Mouse (Mus musculus): ENCODE results near the gene Scn1b.

Gene Scn1b

GRCm38 (mm10) chr7:31126851-31127724, at the start of gene Scn1b:
Gene Scn1b, minus strand, starts transcription at chr7:31127003.
- peak; percentile 65 to 73 for DNase-seq

- no peak for DNase-seq
Measured at GRCm38 (mm10) chr7:31175096-31175495, 48.3 kb upstream of the Scn1b start.

- DNase-seq = no peak
Measured at GRCm38 (mm10) chr7:31174466-31174865, 47.7 kb upstream of the Scn1b start.

- peak; percentile 47 to 66 for DNase-seq
Measured at GRCm38 (mm10) chr7:31172238-31172637, 45.4 kb upstream of the Scn1b start.

GRCm38 (mm10) chr7:31170520-31170919, 43.7 kb upstream of the Scn1b start:
- no peak for DNase-seq

- DNase-seq = peak; percentile 46 to 64
Measured at GRCm38 (mm10) chr7:31168412-31168811, 41.6 kb upstream of the Scn1b start.

- no peak for DNase-seq
Measured at GRCm38 (mm10) chr7:31164748-31165147, 37.9 kb upstream of the Scn1b start.

- DNase-seq = no peak
Measured at GRCm38 (mm10) chr7:31163666-31164577, 37.1 kb upstream of the Scn1b start.

GRCm38 (mm10) chr7:31162324-31162723, 35.5 kb upstream of the Scn1b start:
- DNase-seq = no peak

- no peak for DNase-seq
Measured at GRCm38 (mm10) chr7:31161831-31162230, 35.0 kb upstream of the Scn1b start.

GRCm38 (mm10) chr7:31161246-31161645, 34.4 kb upstream of the Scn1b start:
- no peak for DNase-seq

GRCm38 (mm10) chr7:31160763-31161162, 34.0 kb upstream of the Scn1b start:
- no peak for DNase-seq

GRCm38 (mm10) chr7:31156034-31156928, 29.5 kb upstream of the Scn1b start:
- peak in 1 of 2 experiments; percentile 55 for DNase-seq

GRCm38 (mm10) chr7:31155296-31156033, 28.7 kb upstream of the Scn1b start, which contains the start of gene Gramd1a:
Gene Gramd1a, minus strand, starts transcription at chr7:31155896.
- peak in 1 of 2 experiments; percentile 62 for DNase-seq

- no peak for DNase-seq
Measured at GRCm38 (mm10) chr7:31153536-31154320, 26.9 kb upstream of the Scn1b start.

GRCm38 (mm10) chr7:31151301-31152241, 24.8 kb upstream of the Scn1b start:
- DNase-seq = peak; percentile 77 to 87

- peak; percentile 91 to 95 for DNase-seq
Measured at GRCm38 (mm10) chr7:31150566-31151300, 23.9 kb upstream of the Scn1b start.

- DNase-seq = peak in 1 of 2 experiments; percentile 30
Measured at GRCm38 (mm10) chr7:31149751-31150565, 23.2 kb upstream of the Scn1b start.

Measured in kidney, postnatal 4 days (tissue).